Mouse (Mus musculus) CH12.LX (cell line): ENCODE measurements around the gene Ptpn11.

Experiments used
- CHD1 ChIP-seq: IDR thresholded peaks from 2 replicates; pipeline ENCODE4 v1.6.1; 2012; ENCODE audit warnings: low read depth, low read length, improper control_type of control experiment, inconsistent platforms
- CTCF ChIP-seq, 2 experiments: IDR thresholded peaks in 1 of 2; conservative IDR thresholded peaks in 1 of 2; 2 replicates each; pipeline ENCODE4 v1.5.1; 2011 to 2012; ENCODE audit warnings: low read depth in 2 of 2, low read length in 2 of 2, improper control_type of control experiment in 1 of 2, inconsistent platforms in 1 of 2, mild to moderate bottlenecking in 1 of 2, moderate library complexity in 1 of 2
- EP300 ChIP-seq: IDR thresholded peaks from 2 replicates; pipeline ENCODE4 v1.6.1; 2011; ENCODE audit warnings: low read length, improper control_type of control experiment
- IRF4 ChIP-seq: IDR thresholded peaks from 2 replicates; pipeline ENCODE4 v1.6.1; 2014; ENCODE audit warnings: low read depth, mild to moderate bottlenecking, inconsistent platforms, low read length, improper control_type of control experiment
- MAX ChIP-seq: IDR thresholded peaks from 2 replicates; pipeline ENCODE4 v1.6.1; 2011; ENCODE audit warnings: low read length, improper control_type of control experiment
- NELFE ChIP-seq: IDR thresholded peaks from 2 replicates; pipeline ENCODE4 v1.6.1; 2011; ENCODE audit warnings: low read depth, low read length, improper control_type of control experiment
- POLR2A ChIP-seq: IDR thresholded peaks from 2 replicates; pipeline ENCODE4 v1.6.1; 2011; ENCODE audit warnings: low read depth, mild to moderate bottlenecking, improper control_type of control experiment, low read length
- SIN3A ChIP-seq: IDR thresholded peaks from 2 replicates; pipeline ENCODE4 v1.6.1; 2012; ENCODE audit warnings: low read length, improper control_type of control experiment, inconsistent platforms
- TBP ChIP-seq: conservative IDR thresholded peaks from 2 replicates; pipeline ENCODE4 v1.6.1; 2011; ENCODE audit warnings: low read depth, low read length, improper control_type of control experiment
- TCF12 ChIP-seq: IDR thresholded peaks from 2 replicates; pipeline ENCODE4 v1.6.1; 2014; ENCODE audit warnings: low read depth, mild to moderate bottlenecking, inconsistent platforms, low read length, improper control_type of control experiment
- UBTF ChIP-seq: IDR thresholded peaks from 2 replicates; pipeline ENCODE4 v1.6.1; 2012; ENCODE audit warnings: low read depth, mild to moderate bottlenecking, inconsistent platforms, low read length, improper control_type of control experiment, moderate library complexity

- TF ChIP-seq CTCF (conservative IDR thresholded peaks at IDR 0.05 in 1 of 2, IDR thresholded peaks at IDR 0.05 in 1 of 2; ENCODE audit: low read depth in 2 of 2, low read length in 2 of 2) (no peak), POLR2A (no peak), EP300 (no peak), IRF4 (no peak), MAX (no peak), SIN3A (no peak; the same call in 1 of the 2 replicates), TBP (no peak), TCF12 (no peak; the same call in 1 of the 2 replicates), UBTF (no peak), CHD1 (no peak), NELFE (no peak)
Observed at GRCm38 (mm10) chr5:121187580-121188001, 3.6 kb downstream of the Ptpn11 start.
